Mouse (Mus musculus): ENCODE results near the gene Gm49369.
"Not testable (repeated sequence)": the region's sequence is repeated elsewhere in the genome, so short reads cannot be mapped to it uniquely, and the experiment has no call there.

The Gm49369 gene

DNA sequence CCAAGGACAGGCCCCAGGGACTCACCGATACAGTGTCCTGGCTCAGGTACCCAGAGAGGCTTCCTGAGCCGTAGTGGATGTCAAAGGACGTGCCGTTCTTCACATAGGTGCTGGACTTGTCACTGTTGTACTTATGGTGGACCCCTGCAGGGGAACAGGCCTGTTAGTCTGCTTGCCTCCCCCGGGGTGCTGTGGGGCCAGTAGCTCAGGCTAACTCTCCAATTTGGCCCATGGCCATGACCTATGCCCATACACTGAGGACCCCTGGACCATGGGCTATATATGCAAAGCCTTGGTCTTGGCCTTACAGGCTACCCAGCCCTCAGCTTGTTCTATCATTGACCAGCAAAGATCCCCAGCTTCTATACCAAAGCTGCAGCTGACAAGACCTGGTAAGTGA, at the start of gene Gm49369:
TSS of gene Gm49369 (minus strand) at position 101 of the 400 bp plus-strand sequence.
- DNase-seq: no peak

GRCm38 (mm10) chr7:142431106-142431505, 48.6 kb upstream of the Gm49369 start:
- no peak for DNase-seq

- no peak for DNase-seq
Measured at GRCm38 (mm10) chr7:142430160-142430678, 47.8 kb upstream of the Gm49369 start.

- DNase-seq: peak in 1 of 2 experiments; percentile 36
Measured at GRCm38 (mm10) chr7:142428213-142428612, 45.7 kb upstream of the Gm49369 start.

DNA sequence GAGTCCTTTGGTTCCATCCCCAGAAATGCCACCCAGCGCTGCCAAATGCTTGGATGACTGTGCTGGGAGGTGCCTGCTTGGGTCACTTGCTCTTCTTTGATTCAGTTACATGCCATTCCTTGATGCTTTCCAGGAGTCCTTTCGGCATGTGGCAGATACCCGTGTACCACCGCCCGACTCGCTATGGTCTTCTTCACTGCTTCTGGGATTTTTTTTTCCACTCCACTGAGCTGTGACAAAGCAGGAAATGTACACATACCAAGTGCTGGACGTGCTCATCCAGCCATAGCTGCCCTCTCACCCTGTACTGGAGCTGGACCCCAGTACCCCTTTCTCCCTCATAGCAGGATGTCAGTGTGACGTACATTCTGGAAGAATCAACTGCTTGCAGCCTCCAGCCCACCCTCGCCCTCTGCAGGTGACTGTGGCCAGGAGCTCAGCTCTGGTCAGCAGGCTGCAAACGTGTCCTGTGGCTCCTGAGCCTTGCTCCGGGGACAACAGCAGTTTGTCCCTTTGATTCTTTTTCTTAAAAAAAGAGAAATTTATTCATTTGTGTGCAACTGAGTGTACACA, 43.3 kb upstream of the Gm49369 start:
- DNase-seq: peak; percentile 53 to 58

- DNase-seq: no peak
Measured at GRCm38 (mm10) chr7:142421826-142422225, 39.4 kb upstream of the Gm49369 start.

- DNase-seq: no peak
Measured at GRCm38 (mm10) chr7:142419887-142420286, 37.4 kb upstream of the Gm49369 start.

DNA sequence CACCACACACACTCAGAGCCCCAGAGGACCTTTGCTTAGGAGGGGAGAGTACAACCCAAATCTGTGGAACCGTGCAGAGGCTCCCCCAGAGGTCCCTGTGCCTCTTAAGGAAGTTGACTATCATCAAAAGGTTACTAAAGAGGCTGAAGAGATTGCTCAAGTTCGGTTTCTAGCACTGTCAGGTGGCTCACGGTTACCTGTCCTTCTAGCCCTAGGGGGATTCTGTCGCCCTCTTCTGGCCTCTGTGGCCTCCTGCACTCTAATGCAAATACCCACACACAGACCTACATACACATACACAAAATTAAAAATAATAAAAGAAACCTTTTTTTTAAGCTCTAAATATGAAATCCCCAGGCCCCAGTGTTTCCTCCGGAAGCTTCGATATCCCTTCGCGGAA, 36.2 kb upstream of the Gm49369 start:
- no peak for DNase-seq

GRCm38 (mm10) chr7:142418027-142418426, 35.6 kb upstream of the Gm49369 start:
- DNase-seq: no peak

DNA sequence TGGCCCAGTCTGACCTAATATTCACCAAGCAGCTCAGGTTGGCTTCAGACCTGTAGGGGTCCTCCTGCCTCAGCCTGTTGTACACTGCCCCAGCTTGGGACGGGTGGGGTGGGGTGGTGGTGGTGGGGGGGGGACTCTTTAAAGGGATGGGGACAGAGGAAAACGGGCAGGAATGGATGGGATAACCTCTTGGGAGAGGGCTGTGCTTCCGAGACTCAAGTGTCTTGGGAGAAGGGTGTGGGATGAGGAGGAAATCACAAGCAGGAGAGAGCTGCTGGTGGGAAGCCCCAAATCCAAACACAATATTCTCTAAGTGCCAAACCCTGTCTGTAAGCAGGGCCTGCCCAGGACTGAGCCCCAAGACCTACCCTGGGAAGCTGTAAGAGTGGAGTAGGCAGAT, 33.8 kb upstream of the Gm49369 start:
- no peak for DNase-seq

- DNase-seq: no peak
Measured at GRCm38 (mm10) chr7:142415314-142415713, 32.8 kb upstream of the Gm49369 start.

- DNase-seq: no peak
Measured at GRCm38 (mm10) chr7:142413285-142413684, 30.8 kb upstream of the Gm49369 start.

DNA sequence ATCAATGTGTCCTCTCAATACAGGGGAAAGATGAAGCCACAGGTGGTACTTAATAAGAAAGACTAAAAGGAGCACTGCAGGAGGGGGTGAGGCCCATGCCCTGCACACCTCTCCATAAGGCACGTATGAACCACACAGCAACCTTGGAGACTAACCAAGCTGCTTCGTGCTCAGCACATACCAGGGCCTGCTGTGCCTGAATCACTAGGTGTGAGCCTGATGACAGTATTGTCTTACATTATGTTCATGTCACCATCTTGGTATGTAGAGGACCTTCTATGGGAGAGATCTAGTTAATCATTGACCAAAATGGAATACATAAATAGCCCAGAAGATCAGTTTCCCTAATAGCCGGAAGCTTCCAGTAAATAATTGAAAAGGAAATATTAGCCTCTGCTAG, 27.1 kb upstream of the Gm49369 start:
- no peak for DNase-seq

GRCm38 (mm10) chr7:142408686-142409085, 26.2 kb upstream of the Gm49369 start:
- no peak for DNase-seq

DNA sequence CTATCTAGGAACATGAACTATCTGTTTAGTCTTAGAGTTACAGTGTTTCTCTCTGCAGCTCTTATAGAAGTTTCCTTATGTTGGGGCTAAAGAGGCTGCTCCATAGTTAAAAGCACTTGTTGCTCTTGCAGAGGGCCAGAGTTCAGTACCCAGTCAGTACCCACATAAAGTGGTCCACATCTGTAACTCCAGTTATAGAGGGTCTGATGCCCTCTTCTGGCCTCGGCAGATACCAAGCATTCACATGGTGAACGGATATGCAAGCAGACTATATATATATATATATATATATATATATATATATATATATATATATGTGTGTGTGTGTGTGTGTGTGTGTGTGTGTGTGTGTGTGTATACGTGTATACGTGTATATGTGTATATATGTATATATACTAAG, 25.5 kb upstream of the Gm49369 start:
- DNase-seq: no peak

DNA sequence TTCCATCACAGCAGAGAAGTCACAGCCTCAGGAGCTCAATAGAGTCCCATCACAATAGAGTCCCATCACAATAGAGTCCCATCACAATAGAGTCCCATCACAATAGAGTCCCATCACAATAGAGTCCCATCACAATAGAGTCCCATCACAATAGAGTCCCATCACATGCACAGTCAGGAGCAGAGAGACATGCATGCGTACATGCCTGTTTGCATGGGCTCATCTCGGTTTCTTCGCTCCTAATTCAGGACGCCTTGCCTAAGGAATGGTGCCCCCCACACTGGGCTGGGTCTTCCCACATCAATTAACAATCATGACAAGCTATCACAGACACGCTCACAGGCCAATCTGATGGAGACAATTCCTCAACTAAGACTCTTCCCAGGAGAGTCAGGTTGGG, 22.7 kb upstream of the Gm49369 start:
- not testable (repeated sequence) for DNase-seq

DNA sequence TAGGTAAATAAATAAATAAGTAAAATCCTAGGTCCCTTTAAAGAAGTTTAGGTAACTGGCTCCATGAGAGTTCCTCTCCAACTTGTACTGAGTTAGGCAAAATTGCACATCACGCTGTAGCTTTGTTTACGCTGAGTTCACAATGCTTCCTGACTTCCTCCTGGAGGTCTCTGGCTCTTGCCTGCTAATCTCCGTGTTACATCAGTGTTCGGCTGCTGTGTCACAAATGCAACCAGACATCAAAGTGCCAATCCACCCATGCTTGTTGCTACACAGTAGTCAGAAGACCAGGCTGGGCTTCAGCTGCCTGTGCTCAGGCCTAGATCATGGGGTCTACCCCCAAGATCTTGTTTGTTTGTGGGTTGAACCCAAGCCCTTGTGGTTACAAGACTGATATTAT, 21.1 kb upstream of the Gm49369 start:
- DNase-seq: no peak

DNA sequence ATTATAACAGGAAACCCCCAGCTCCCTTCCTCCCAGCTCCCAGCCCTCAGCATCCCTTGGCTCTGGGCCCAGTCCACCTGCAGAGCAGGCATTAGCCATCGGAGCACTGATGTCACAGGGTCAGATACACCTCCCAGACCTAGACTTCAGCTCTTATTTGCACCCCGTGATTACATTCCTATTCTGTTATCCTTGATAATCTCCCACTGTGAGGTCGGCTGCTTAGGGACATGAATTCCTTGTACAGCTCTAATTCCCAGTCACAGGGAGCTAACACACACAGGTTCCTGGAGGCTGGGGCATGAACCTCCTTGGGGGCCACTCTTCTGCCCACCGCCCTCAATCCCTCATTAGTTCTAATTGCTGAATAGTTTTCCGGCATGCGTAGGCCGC, 18.3 kb upstream of the Gm49369 start:
- DNase-seq: no peak

DNA sequence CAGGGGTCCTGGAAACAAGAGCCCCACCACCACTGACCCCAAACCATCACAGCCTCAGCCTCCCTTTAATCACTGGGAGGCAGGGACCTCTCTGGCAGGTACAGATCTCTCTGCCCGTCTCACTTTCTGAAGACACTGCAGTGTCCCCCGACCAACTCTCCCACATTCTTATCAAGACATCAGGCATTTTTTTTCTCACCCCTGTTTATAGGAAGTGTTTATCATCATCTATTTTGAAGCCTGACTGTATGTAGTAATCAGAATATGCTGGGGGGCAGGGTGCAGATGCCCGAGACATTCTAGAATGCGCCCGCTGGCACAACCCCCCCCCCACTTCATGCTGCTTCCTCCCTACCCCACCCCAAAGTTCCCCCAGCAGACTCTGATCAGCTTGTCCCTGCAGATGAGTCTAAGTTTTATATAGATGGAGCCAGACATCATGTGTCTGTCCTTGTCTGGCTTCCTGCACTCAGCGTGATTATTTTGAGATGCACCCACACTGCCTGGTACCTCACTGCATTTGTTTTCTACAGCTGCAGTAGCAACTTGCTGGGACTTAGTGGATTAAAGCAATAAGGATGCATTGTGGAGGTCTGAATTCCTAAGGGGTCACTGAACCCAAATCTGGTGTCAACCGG, 17.8 kb upstream of the Gm49369 start:
- DNase-seq: no peak

DNA sequence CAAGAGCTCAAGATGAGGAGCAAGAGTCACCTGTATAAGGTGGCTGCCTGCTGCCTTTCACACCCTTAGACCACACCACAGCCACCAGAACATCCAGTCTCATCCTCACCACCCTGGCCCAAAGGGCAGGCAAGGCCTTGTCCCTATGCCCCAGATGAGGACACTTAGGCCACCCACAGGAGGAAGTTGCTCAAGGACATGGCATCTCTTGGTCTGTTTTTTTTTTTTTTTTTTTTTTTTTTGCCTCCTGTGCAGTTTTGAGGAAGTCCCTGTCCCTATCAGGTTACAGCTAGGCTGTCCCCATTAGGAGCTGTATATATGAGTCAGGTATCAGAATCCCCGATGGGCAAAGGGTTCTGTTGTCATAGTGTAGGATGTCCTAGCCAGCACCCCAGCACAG, 16.8 kb upstream of the Gm49369 start:
- no peak for DNase-seq

DNA sequence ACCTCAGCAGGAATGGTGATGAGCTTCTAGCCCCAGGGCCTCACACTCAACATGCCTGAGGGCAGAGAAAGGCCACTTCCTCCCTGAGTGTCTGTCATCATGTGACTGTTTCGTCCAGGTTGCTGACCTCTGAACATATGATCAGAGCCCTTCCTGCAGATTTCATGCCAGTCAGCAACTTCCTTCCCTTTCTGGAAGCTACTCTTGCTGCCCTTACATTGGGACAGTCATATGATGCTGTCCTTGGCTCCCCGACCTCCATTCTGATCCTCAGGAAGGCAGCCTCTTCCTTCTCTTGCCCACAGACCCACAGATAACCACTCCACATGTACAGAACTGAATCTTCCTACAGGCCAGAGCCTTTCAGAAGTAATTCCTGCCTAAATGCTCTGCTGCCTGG, 15.6 kb upstream of the Gm49369 start:
- DNase-seq: no peak

GRCm38 (mm10) chr7:142396611-142397010, 14.1 kb upstream of the Gm49369 start:
- no peak for DNase-seq

DNA sequence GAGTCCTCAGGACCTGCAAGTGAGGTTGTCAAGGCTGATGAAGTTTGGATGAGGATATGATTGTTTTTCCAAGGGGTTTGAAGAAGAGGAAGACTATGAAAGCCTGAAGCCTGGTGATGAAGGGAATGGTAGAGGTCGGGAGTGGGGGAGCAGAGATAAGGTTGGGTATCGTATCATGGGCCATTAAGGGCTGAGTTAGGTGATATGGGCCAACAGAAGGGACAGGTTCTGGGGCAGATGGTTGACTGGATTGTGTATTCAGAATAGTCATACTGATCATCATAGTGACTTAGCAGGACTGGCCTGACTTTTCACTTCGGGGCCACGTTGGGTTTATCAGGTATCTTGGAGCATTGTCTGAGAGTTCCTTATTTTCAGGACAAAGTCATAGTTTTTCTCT, 13.0 kb upstream of the Gm49369 start:
- no peak for DNase-seq

DNA sequence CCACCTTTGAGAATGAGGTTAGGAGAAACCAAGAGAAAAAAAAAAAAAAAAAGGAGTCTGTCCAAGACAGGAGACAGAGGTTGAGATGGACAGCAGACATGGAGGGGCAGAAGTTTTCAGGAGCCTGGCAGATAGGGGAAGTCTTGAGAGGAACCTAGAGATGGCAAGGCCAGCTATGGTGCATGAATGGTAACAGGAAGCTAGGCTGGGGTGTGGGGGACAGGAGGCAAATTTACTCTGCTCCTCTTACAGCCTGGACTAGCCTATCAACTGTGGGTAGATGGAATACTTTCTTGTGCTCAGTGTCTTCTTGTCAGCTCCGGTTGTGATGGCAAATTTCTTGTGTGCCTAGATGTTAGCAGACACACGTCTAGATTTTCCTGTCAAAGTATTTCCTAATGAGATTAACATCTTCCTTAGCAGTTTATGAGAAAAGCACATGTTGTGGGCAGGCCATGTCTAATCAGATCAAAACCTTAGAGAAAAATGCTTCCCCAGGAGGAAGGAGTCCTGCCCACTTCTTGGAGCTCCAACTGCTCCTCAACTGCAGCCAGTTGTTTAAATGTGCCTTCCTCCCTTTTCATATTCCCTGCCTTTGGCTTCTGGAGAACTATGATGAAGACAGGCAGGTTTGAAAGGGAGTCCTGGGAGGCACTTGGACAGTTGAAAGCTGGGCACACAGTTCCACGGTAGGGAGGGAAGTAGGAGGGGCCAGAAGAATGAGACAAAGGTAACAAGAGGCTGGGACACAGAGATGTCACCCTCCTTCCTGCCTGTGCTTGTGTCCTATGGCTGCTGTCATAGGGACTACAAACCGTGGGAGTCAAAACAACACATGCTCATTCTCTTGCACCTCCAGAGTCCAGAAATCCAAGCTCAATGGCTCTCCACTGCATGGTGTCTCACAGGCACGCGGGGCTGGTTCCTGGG, 12.1 kb upstream of the Gm49369 start:
- DNase-seq: no peak
